8 mouse cellular contexts compared by ENCODE assay signal in genomic region chr5:110635951-110636707, GRCm38 (mm10). TPM values are rescaled to one million over a fixed set of nuclear protein-coding genes. Genes with fewer than 3 reads are reported as not detected.
A peak's percentile ranks its signal among the peaks of the same experiment; 100 is the strongest.
DNase-seq lines count a peak whose midpoint lies in the region; ATAC-seq and TF ChIP-seq lines count a peak whose summit lies in the region.

No protein-coding gene starts in this region.

- peak; percentile 61 for DNase-seq in cerebellum, adult 9-10 months
- DNase-seq in cerebellum, postnatal 25 days, result no peak
- no peak for DNase-seq in liver, postnatal 0 days
- DNase-seq in liver, embryonic 11.5 days (ENCODE audit: low spot score), result no peak
- DNase-seq in adrenal gland, postnatal 36 days, result no peak
- no peak for DNase-seq in heart, postnatal 25 days (ENCODE audit: low spot score)

- no peak overlapping the region for H3K4me3 ChIP-seq in liver, postnatal 0 days (ENCODE audit: low read depth, low read length)
- no peak overlapping the region for H3K4me3 ChIP-seq in liver, embryonic 11.5 days (ENCODE audit: low read depth, low read length)

- no peaks in the 10 kb centered on the region for H3K9me3 ChIP-seq in liver, postnatal 0 days (ENCODE audit: low read length)
- H3K9me3 ChIP-seq in liver, embryonic 11.5 days (ENCODE audit: control insufficient read depth, low read length), result no peaks in the 10 kb centered on the region

- WGBS in liver, postnatal 0 days (ENCODE audit: insufficient replicate concordance), result 42% methylated on average over 6 of the region's 6 CpGs
- 40% methylated on average over 6 of the region's 6 CpGs for WGBS in liver, embryonic 11.5 days

- intact Hi-C loops in heart, postnatal 25 days (cut with DNase I), result loop anchor here (1.0 to 5.0 kb wide), 4 partner anchors 143 to 286 kb away; no protein-coding TSS in a partner anchor

- TF ChIP-seq EP300 in liver, postnatal 0 days (IDR thresholded peaks at IDR 0.05; ENCODE audit: low read depth), result no peak

- TF ChIP-seq CTCF in liver, postnatal 0 days (IDR thresholded peaks at IDR 0.05; ENCODE audit: low read depth), result peak; percentile 71

- no peak for ATAC-seq in liver, postnatal 0 days
- no peak for ATAC-seq in liver, embryonic 11.5 days (replicated peaks; ENCODE audit: low FRiP score)
- ATAC-seq in granulocyte monocyte progenitor cell, adult 5-6 weeks (replicated peaks; ENCODE audit: poor library complexity, severe bottlenecking), result peak; percentile 63
- ATAC-seq in monocyte, adult 5-6 weeks (replicated peaks; ENCODE audit: insufficient number of reproducible peaks, low FRiP score, low TSS enrichment, poor library complexity, severe bottlenecking), result peak; percentile 64; the same call in 1 of the 2 replicates

- no peak overlapping the region for H3K4me2 ChIP-seq in liver, postnatal 0 days (ENCODE audit: low read depth, low read length)
- H3K4me2 ChIP-seq in liver, embryonic 11.5 days, result no peak overlapping the region

- H3K27me3 ChIP-seq in liver, postnatal 0 days (ENCODE audit: insufficient read depth, low read length), result no peaks in the 10 kb centered on the region
- H3K27me3 ChIP-seq in liver, embryonic 11.5 days (replicated peaks; ENCODE audit: control insufficient read depth, insufficient read depth, low read length), result no peaks in the 10 kb centered on the region

- no peaks in the 10 kb centered on the region for H3K36me3 ChIP-seq in liver, postnatal 0 days (replicated peaks; ENCODE audit: insufficient read depth, low read length)
- H3K36me3 ChIP-seq in liver, embryonic 11.5 days (ENCODE audit: control insufficient read depth, insufficient read depth, low read length), result no peaks in the 10 kb centered on the region

- no peaks in the 10 kb centered on the region for H3K4me1 ChIP-seq in liver, postnatal 0 days (ENCODE audit: insufficient read depth)
- no peaks in the 10 kb centered on the region for H3K4me1 ChIP-seq in liver, embryonic 11.5 days (replicated peaks; ENCODE audit: control insufficient read depth, insufficient read depth, low read length)

- no peak overlapping the region for H3K27ac ChIP-seq in liver, postnatal 0 days (ENCODE audit: low read depth)
- no peak overlapping the region for H3K27ac ChIP-seq in liver, embryonic 11.5 days (ENCODE audit: low read depth, low read length)

- H3K9ac ChIP-seq in liver, postnatal 0 days (replicated peaks), result no peak overlapping the region
- H3K9ac ChIP-seq in liver, embryonic 11.5 days (ENCODE audit: low read depth, low read length), result no peak overlapping the region

RNA-seq across cellular contexts. Expression of gene Noc4l, which starts 17.1 kb away (rescaled TPM):
- polyA plus RNA-seq in liver, postnatal 0 days (2015; fragmentation: Nextera tagmentation; extraction: Ambion mirVana), result 14.8 and 19.6 TPM in 2 replicates
- polyA plus RNA-seq in liver, embryonic 11.5 days (2014; fragmentation: Nextera tagmentation; extraction: Ambion mirVana), result 128 and 131 TPM in 2 replicates
- total RNA-seq in granulocyte monocyte progenitor cell, adult 5-6 weeks (2014; fragmentation: Nextera tagmentation), result 43.4 and 59.0 TPM in 2 replicates
- total RNA-seq in granulocyte monocyte progenitor cell, adult 5-6 weeks (2017), result 32.9 and 78.6 TPM in 2 replicates
- 8.3 to 29.0 TPM (median 9.9 TPM) in 3 replicates for total RNA-seq in monocyte, adult 5-6 weeks (2017)
- 10 to 100 TPM; 20.7 to 21.1 TPM for total RNA-seq in adrenal gland, postnatal 36 days (2021)
- 10 to 100 TPM; 11.8 to 12.3 TPM for total RNA-seq in heart, postnatal 25 days (2021)

RNA-seq across cellular contexts. Expression of gene Ddx51, which starts 17.1 kb away (rescaled TPM):
- 7.5 and 7.9 TPM in 2 replicates for polyA plus RNA-seq in liver, postnatal 0 days (2015; fragmentation: Nextera tagmentation; extraction: Ambion mirVana)
- 37.1 and 44.6 TPM in 2 replicates for polyA plus RNA-seq in liver, embryonic 11.5 days (2014; fragmentation: Nextera tagmentation; extraction: Ambion mirVana)
- total RNA-seq in granulocyte monocyte progenitor cell, adult 5-6 weeks (2014; fragmentation: Nextera tagmentation), result 12.0 and 68.1 TPM in 2 replicates
- total RNA-seq in granulocyte monocyte progenitor cell, adult 5-6 weeks (2017), result 9.7 and 9.9 TPM in 2 replicates
- total RNA-seq in monocyte, adult 5-6 weeks (2017), result 3.8 to 15.1 TPM (median 11.2 TPM) in 3 replicates
- 10 to 100 TPM; 20.3 to 22.8 TPM for total RNA-seq in adrenal gland, postnatal 36 days (2021)
- total RNA-seq in heart, postnatal 25 days (2021), result 1 to 10 TPM; 8.6 to 9.7 TPM

Comparison
In these comparisons a context has a peak if more than half of its experiments do, and no peak if none do; other contexts are left out.
1. ATAC-seq: peak in granulocyte monocyte progenitor cell, adult 5-6 weeks (single experiment) and monocyte, adult 5-6 weeks (single experiment); none in liver, postnatal 0 days (single experiment) and liver, embryonic 11.5 days (single experiment).